Mouse (Mus musculus) natural killer cell, adult 2 months (primary cell): Measurements from ENCODE around the gene Gm10428.
A peak's percentile ranks its signal among the peaks of the same experiment; 100 is the strongest.

Experiments used
- DNase-seq, 2 experiments: peaks; one replicate each; pipeline ENCODE4 v3.0.0; 2022; ENCODE audit warnings: low spot score in 2 of 2

Gm10428 gene

GRCm38 (mm10) chr11:62752780-62753179 lies at the start of gene Gm10428:
TSS of gene Gm10428 (plus strand) at chr11:62753100.
- DNase-seq, result peak in 1 of 2 experiments; percentile 44

GRCm38 (mm10) chr11:62706141-62706540 lies 46.8 kb upstream of the Gm10428 start:
- no peak for DNase-seq

GRCm38 (mm10) chr11:62708252-62708651 lies 44.6 kb upstream of the Gm10428 start:
- no peak for DNase-seq

DNA sequence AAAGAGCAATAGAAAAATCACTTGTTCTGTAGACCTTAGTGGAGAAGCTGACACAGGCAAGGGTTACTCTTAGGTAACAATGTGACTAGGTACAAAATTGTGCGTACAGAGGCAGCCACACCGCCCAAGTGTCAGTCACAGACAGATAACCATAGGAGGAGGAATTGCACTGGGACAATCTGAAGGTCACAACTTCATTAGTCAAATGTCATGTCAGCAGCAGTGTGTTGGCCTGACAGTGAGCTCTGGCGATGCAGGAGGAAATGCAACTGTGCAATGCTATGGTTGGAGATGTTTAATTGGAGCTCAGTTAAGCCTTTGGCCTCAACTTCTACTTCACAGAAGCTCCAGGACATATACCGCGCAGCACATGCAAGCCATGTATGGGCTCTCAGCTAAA lies 42.2 kb upstream of the Gm10428 start:
- no peak for DNase-seq

DNA sequence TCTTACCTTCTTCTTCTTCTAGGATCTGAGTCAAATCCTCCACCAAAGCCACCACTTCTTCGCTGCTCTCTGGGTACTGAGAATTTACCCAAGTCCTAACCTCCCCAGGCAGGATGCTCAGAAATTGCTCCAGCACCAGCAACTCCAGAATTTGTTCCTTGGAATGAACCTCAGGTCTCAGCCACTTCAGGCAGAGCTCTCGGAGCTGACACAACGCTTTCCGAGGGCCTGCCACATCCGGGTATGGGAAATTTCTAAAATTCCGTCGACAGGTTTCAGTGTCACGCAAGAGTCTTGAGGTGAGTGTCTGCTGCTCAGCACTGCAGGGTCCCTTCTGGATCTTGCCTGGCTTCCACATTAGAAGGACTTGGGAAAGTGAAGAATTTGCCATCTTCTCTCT lies 24.6 kb upstream of the Gm10428 start:
- no peak for DNase-seq

GRCm38 (mm10) chr11:62731311-62732021 lies 21.4 kb upstream of the Gm10428 start, which contains the start of gene Zfp287:
TSS of gene Zfp287 (minus strand) at chr11:62731905.
- DNase-seq, result peak; percentile 60 to 66

- DNase-seq, result no peak
These were observed 20.9 kb upstream of the Gm10428 start for GRCm38 (mm10) chr11:62732022-62732387.

DNA sequence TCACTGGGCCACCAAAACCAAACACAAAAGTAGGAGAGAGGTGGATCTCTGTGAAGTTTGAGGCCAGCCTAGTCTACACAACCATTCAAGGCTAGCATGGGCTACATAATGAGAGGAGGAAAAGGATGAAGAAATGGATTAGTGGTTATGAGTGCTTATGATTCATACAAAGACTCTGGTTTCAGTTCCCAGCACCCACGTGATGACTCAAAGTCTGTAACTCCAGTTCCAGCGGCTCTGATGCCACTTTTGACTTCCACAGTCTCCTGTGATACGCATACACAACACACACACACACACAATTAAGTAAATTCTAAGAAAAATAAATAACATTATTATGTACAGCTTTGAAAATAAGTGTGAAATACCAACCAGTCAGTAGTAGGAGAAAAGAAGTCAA lies 20.2 kb upstream of the Gm10428 start:
- DNase-seq, result no peak

- no peak for DNase-seq
These were observed 11.7 kb upstream of the Gm10428 start for GRCm38 (mm10) chr11:62741186-62741585.

DNA sequence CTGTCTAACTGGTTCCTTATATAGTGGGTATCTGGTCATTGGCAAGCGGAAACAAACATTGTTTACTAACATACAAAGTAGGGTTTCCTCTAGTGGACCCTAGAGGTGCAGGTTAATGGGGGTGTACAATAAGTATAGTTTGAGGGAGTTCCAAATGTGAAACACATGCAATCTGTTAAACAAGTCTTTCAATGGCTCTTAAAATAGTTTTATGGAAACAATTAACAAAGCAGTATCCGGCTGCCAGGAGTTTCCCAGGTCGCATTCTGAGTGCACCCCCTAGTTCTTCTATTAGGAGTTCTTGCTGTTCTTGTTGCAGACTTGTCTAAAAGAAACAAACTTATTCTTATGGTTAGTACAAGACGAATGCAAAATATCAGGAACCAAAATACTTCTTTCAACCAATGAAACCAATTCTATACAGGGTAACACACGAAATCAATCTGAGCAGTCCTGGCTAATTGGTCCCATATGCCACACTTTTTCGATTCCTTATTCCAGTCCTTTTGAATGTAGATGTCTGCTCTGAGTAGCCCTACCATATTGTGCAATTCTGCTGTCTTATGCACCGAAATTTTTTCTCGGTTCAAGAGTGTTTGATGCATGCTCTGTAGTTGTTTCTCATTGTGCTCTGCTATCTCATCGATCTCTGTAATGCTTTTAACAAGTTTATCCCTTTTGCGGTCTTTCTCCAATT lies 10.5 kb upstream of the Gm10428 start:
- no peak for DNase-seq

DNA sequence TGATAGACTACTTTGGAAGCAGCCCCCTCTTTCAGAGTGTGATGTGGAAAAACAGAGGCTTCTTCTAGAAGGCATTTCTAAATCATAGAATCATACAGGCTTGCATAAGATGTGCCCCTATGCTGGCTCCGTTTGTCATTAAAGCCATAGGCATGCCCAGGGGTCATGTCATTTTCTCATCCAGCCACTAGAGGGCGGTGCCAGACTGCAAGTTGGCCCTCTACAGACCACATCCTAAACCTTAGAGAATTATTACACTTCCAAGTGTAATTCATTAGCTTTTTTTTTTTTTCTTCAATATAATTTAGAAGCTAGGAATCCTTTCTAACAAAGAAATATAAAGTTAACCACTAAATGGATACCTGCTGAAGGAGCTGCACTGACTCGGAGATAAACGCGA lies 8.8 kb upstream of the Gm10428 start:
- peak; percentile 62 to 73 for DNase-seq

DNA sequence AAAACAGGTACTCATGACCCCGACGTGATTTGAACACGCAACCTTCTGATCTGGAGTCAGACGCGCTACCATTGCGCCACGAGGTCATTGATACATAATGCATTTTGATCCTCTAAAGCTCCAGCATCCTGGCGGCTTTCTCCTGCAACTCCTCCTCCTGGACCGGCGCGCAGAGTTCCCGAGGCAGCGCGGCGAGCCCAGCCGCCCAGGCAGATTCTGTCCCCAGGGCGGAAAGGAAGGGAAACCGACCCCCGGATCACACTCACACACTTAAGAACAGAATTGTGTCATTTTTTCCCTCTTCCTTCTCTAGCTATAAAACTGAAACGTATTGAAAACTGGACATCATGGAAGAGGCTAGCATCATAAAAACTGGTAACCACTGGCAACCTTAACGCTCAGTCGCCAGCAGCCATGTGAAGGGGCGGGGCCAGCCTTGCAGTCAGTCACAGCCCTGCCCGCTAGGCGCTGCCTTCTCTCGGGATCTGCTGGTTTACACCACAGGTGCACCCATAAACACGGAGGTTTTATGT lies 6.8 kb upstream of the Gm10428 start:
- peak; percentile 38 to 65 for DNase-seq

- no peak for DNase-seq
These were observed 5.7 kb upstream of the Gm10428 start for GRCm38 (mm10) chr11:62747227-62747626.

DNA sequence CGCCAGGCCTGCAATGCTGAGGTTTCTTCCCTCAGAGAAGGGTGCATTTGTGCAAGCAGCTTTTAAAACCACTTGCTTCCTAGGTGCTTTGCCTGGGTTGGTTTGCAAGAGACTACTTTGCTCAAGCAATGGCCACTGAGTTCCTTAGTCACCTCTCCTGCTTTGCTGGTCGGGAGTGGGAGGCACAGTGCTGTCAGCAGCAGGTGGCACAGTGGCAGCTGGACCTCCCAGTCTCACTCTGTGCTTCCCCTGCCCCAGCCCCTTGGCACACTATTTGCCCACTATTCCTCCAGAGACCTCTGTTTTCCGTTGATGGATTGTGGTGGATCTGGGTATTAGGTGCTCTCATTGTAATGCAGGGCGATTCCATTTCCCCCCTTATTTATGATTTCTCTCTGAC lies 4.8 kb upstream of the Gm10428 start:
- no peak for DNase-seq

GRCm38 (mm10) chr11:62749445-62749844 lies 3.5 kb upstream of the Gm10428 start:
- peak; percentile 23 to 31 for DNase-seq

DNA sequence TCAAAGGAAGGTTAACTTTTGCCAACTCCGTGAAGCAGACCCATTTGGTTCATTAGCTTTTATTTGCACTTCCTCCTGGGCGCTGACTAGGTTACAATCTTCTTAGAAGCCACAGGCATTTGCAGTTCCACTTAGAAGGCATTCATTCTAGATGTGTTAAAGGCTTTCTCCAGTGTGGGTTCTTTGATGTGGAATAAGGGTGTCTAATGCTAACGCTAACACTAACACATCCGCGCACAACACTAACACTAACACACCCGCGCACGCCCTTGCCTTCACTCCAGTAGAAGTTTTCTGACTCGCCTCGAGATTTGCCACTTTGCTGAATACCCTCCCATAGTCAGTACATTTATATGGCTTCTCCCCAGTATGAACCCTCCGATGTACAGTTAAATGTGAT lies 709 bp upstream of the Gm10428 start:
- peak; percentile 35 to 56 for DNase-seq

DNA sequence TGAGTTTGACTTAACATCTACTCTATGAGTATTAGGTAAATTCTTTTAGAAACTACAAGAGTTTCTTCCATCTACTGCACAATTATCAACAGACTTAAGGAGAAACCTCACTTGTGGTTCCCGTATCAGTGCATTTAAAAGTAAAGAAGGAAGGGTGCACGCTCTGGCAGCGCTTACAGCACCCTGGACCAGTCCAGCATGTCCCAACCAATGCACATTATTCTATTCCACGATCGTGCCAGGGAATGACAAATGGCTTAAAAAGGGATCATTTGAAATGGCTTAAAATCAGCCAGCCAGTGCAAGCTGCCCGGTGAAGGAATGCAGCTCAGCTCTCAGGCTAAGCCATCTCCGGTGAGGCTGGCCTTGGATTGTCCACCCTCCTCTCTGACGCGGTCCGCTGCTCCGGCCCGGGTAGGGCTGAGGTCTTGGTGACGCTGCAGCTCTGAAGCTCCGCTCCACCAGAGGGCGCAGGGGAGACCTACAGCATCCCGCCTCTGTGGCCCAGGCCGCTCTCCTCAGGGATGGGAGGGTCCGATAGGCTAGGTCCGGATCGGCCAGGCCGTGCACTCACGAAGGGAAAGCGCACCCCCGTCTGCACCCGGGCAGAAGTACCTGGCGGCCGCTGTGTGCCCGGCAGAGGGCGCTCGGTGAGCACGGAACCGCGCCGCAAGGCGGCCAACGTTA lies 3.7 kb downstream of the Gm10428 start:
- DNase-seq, result peak; percentile 83 to 88

GRCm38 (mm10) chr11:62757143-62757507 lies 4.2 kb downstream of the Gm10428 start:
- no peak for DNase-seq

GRCm38 (mm10) chr11:62757906-62758305 lies 5.0 kb downstream of the Gm10428 start:
- DNase-seq, result no peak

DNA sequence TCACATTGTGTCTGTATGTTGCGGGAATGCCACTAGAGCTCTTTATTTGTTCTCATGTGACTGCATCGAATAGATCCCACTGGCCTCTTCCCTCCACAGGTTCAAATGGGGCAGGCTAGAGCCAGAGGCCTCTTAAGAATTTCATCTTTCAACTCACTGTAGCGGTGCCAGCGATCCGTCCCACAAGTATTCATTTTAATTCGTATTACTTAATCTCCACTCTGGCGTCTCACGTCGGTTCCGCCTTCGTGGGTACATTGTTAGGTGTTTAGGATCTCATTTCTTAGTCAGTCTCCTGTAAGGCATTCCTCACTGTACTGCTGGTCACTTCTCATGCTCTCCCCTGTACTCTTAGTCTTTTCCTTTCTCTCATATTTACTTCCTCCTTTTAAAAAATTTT lies 5.6 kb downstream of the Gm10428 start:
- no peak for DNase-seq

- no peak for DNase-seq
These were observed 8.0 kb downstream of the Gm10428 start for GRCm38 (mm10) chr11:62760755-62761457.

GRCm38 (mm10) chr11:62776510-62776909 lies 23.6 kb downstream of the Gm10428 start:
- DNase-seq, result no peak
